Mouse (Mus musculus): Measurements from ENCODE around the gene Fign.

- TF ChIP-seq CTCF (IDR thresholded peaks at IDR 0.05; ENCODE audit: low read depth, low read length), result no peak
- no peak for TF ChIP-seq POLR2A (IDR thresholded peaks at IDR 0.05; ENCODE audit: extremely low read depth, insufficient read depth, low read length)
Measured at GRCm38 (mm10) chr2:64083853-64084427, 13.9 kb downstream of the Fign start.
